Mouse (Mus musculus): ENCODE results near the gene Dusp23.

Gene Dusp23

DNA sequence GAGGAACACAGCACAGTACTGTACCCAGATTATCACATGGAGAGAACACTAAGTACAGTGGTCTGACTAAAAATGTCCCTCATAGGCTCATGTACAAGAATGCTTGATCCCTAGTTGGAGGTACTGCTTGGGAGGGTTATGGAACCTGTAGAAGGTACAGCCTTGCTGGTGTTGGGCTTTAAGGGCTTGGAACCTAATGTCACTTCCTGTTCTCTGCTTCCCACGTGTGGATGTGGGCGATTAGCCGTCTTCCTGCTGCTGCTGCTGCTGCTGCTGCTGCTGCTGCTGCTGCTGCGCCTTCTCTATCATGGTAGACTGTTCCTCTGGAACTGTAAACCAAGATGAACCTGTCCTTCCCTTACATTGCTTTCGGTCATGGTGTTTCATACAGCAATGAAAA is 9.2 kb downstream of the Dusp23 start:
- no peak for DNase-seq (ENCODE audit: low read depth, low spot score)

- peak; percentile 49 for DNase-seq (ENCODE audit: low read depth, low spot score)
Measured at GRCm38 (mm10) chr1:172619235-172619634, 13.5 kb downstream of the Dusp23 start.

- no peak for DNase-seq (ENCODE audit: low read depth, low spot score)
Measured at GRCm38 (mm10) chr1:172618141-172618540, 14.6 kb downstream of the Dusp23 start.

- no peak for DNase-seq (ENCODE audit: low read depth, low spot score)
Measured at GRCm38 (mm10) chr1:172617365-172618076, 15.2 kb downstream of the Dusp23 start.

GRCm38 (mm10) chr1:172616537-172617300 is 16.0 kb downstream of the Dusp23 start:
- DNase-seq (ENCODE audit: low read depth, low spot score): no peak

DNA sequence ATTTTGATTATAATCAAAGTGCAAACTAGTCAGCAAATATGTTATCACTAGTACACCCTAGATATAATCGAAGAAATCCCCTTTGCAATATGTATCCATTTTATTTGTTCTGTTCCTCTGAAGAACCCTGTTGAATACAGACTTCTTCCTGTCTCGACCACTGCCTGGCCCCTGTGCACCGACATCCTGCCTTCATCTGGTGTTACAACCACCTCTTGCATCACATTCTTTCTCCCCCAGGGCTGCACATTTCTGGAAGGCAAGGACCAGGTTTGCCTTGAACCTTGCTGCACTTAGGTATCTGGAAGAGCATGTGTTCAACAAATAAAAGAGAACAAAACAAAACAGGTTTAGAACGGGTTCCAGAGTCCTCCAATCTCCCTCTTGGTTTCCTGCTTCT is 17.4 kb downstream of the Dusp23 start:
- DNase-seq (ENCODE audit: low read depth, low spot score): no peak

GRCm38 (mm10) chr1:172614654-172615053 is 18.1 kb downstream of the Dusp23 start:
- DNase-seq (ENCODE audit: low read depth, low spot score): no peak

DNA sequence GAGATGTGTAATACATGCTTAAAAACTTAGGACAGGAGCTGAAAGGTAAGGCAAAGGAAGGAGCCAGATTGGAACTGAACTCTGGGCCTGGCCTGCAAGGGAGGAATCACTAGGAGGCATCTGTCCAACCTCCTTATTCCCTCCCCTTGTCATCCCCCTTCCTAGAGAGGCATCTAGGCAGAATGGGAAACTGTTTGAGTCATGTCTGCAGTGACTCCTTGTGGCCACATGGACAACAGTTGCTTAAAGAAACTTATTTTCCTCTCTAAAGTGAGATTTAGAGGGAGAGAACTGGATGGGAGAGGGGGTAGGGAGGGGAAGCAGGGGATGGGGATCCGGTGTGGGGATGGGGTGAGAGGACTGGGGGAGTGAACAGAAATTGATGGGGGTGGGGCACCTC is 20.0 kb downstream of the Dusp23 start:
- peak; percentile 41 for DNase-seq (ENCODE audit: low read depth, low spot score)

DNA sequence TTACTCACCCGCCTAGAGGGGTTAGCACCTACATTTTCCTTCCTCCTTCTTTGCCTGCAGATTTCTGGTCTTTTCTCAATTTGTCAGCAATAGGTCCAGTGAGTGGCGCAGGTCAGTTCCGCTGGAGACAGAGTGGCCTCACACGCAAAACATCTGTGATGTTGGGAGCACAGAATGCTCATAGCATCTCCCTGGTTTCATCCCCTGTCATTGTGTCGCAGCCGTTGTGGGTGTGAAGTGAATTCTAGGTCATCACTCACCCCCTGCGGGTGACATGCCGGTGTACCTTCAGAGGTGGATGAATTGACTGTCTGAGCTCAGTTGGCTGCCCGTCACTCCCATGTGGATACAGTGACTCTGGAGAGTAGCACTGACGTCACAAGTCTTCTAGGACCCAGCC is 21.5 kb downstream of the Dusp23 start:
- DNase-seq (ENCODE audit: low read depth, low spot score): no peak

DNA sequence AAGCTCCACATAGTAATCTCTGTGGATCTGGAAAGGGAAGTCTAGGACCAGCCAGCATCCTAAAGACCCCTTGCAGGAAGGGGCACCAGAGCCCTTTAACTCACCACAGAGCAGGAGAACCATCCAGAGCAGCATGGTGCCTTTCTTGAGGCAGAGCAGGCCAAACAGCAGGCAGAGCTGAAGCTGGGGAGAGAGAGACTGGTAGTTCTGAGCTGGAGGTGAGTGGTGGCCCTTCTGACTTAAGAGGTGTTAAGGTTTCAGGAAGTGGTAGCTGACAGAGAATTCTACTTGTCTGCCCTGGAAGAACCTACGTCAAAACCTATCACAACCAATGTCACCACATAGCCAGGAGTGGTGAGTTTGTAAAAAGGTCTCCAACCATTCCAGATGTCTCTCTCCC is 30.4 kb downstream of the Dusp23 start, which contains the start of gene Fcrl6:
Gene Fcrl6, minus strand, starts transcription at position 226 of the 400 bp plus-strand sequence.
- no peak for DNase-seq (ENCODE audit: low read depth, low spot score)

GRCm38 (mm10) chr1:172594495-172594894 is 38.3 kb downstream of the Dusp23 start:
- DNase-seq (ENCODE audit: low read depth, low spot score): peak; percentile 61

DNA sequence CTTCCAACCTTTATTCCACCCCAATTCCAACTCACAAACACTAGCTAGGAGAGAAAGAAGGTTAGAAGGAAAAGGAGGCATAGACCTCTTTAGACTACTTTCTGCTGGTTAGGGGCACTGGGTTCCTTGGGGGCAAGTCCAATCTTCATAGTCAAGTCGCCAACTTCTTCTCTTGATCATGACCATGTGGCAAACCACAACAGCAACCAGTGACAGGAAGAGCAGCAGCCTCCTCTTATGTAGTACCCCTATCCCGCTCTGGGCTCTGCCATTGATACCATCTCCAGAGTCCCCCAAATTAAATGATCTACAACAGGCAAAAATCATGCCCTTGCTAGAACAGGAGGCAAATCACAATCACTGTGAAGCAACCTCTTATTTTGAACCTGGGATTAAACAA is 38.8 kb downstream of the Dusp23 start:
- DNase-seq (ENCODE audit: low read depth, low spot score): no peak

GRCm38 (mm10) chr1:172593321-172593720 is 39.4 kb downstream of the Dusp23 start:
- DNase-seq (ENCODE audit: low read depth, low spot score): no peak

DNA sequence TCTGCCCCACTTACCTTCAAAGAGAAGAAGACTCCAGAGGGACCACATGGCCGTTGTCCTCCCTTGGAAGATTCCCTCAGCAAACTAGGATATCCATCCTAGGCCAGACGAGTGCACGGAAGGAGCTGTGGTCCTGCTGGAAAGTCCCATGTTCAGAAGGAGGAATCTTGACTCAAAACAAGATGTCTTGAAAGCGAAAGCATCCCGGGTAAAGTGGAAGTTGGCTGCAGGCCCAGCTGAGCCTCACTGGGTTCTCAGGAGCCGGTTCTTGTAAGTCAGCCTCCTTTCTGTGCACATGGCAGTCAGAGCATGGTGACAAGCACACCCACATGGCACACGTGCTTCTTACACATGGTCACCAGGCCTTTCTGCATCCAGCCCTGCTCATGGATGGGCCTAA is 42.4 kb downstream of the Dusp23 start, which contains the start of gene Slamf8:
Gene Slamf8, minus strand, starts transcription at position 184 of the 400 bp plus-strand sequence.
- no peak for DNase-seq (ENCODE audit: low read depth, low spot score)

GRCm38 (mm10) chr1:172585612-172586567 is 46.9 kb downstream of the Dusp23 start:
- no peak for DNase-seq (ENCODE audit: low read depth, low spot score)

- DNase-seq (ENCODE audit: low read depth, low spot score): no peak
Measured at GRCm38 (mm10) chr1:172585026-172585425, 47.7 kb downstream of the Dusp23 start.

- DNase-seq (ENCODE audit: low read depth, low spot score): no peak
Measured at GRCm38 (mm10) chr1:172584271-172584670, 48.5 kb downstream of the Dusp23 start.

DNA sequence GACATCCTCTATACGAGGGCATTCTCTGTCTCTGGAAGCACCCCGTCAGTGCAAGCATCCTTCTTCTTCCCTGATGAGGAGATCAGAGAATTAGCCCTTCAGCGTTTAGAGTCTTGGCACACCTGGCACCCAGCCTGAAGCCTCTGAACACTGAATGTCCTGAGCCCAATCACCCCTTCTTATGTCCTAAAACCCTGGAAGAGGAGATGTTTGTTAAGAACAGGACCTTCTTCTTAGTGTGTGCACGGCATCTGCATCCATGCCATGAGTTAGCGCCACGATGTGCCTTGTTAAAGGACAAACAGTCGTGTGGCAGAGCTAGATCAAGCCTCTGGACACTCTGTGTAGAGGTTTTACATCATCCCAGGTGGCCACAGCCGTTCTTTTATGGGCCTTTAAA is 50.3 kb downstream of the Dusp23 start:
- no peak for DNase-seq (ENCODE audit: low read depth, low spot score)

Measured in R1 (cell line).